Mouse (Mus musculus) hindbrain, embryonic 16.5 days (tissue): ENCODE data around the gene Git1. TPM values are rescaled to one million over a fixed set of nuclear protein-coding genes. Genes with fewer than 3 reads are reported as not detected.

Experiments used
- polyA plus RNA-seq: library from polyadenylated mRNA; unstranded; fragments of >200 nt; fragmentation: Nextera tagmentation; extraction: Ambion mirVana; gene quantifications from 2 replicates; pipeline ENCODE4 v1.2.1, GENCODE M21; 2015

Gene Git1
- polyA plus RNA-seq, 1 experiment from 2014 or later, result 14.0 TPM

Other genes with a start within 250 kb of the Git1 start
- gene Coro6, start 31.2 kb upstream of the Git1 start, polyA plus RNA-seq, result 1.3 and 1.9 TPM in 2 replicates
- 23.3 and 30.4 TPM in 2 replicates for gene Ankrd13b, start 3.9 kb upstream of the Git1 start, polyA plus RNA-seq
- 2.2 and 2.9 TPM in 2 replicates for gene Abhd15, start 21.6 kb downstream of the Git1 start, polyA plus RNA-seq
- gene Trp53i13, start 22.4 kb downstream of the Git1 start, polyA plus RNA-seq, result 13.8 and 17.6 TPM in 2 replicates
- gene Gm10392, start 25.6 kb downstream of the Git1 start, polyA plus RNA-seq, result 0.12 and 0.19 TPM in 2 replicates
- gene Taok1, start 114.3 kb downstream of the Git1 start, polyA plus RNA-seq, result 18.7 and 19.6 TPM in 2 replicates
- 3.2 TPM in 2 replicates for gene Nufip2, start 192.6 kb downstream of the Git1 start, polyA plus RNA-seq
- 0.20 and 0.21 TPM in 2 replicates for gene Cryba1, start 231.7 kb downstream of the Git1 start, polyA plus RNA-seq